24 mouse cellular contexts compared by ENCODE assay signal in genomic region chr2:102792804-102793203, GRCm38 (mm10).
DNase-seq lines count a peak whose midpoint lies in the region; ATAC-seq and TF ChIP-seq lines count a peak whose summit lies in the region.
"Had no signal": no experiment of that assay in that cellular context is flagged by ENCODE, and none has a peak within 500 bp of the region (broad histone marks: within the 10 kb centered on the region; RNA-seq: fewer than 3 reads in every experiment).

No protein-coding gene starts in this region.

- H3K4me1 ChIP-seq in limb, embryonic 11.5 days (ENCODE audit: control insufficient read depth, insufficient read depth, low read length), result no peaks in the 10 kb centered on the region
- peaks cover 12% of the 10 kb centered on the region for H3K4me1 ChIP-seq in limb, embryonic 10.5 days
- H3K4me1 ChIP-seq in limb, embryonic 15.5 days, result no peaks in the 10 kb centered on the region
- H3K4me1 ChIP-seq in forebrain, postnatal 0 days (ENCODE audit: insufficient read depth), result no peaks in the 10 kb centered on the region
- H3K4me1 ChIP-seq: embryonic facial prominence, embryonic 12.5 days; embryonic facial prominence, embryonic 15.5 days; hindbrain, embryonic 10.5 days; hindbrain, embryonic 13.5 days had no signal

- no peak overlapping the region for H3K4me3 ChIP-seq in limb, embryonic 11.5 days (ENCODE audit: low read depth, low read length)
- no peak overlapping the region for H3K4me3 ChIP-seq in limb, embryonic 10.5 days
- no peak overlapping the region for H3K4me3 ChIP-seq in limb, embryonic 15.5 days
- no peak overlapping the region for H3K4me3 ChIP-seq in forebrain, postnatal 0 days (ENCODE audit: low read depth, low read length)
- H3K4me3 ChIP-seq: embryonic facial prominence, embryonic 12.5 days; embryonic facial prominence, embryonic 15.5 days; hindbrain, embryonic 10.5 days; hindbrain, embryonic 13.5 days had no signal

- peak; percentile 27 for DNase-seq in limb, embryonic 11.5 days (ENCODE audit: low spot score)
- no peak for DNase-seq in limb, embryonic 10.5 days (ENCODE audit: low spot score)
- DNase-seq in B cell, adult 2 months, result peak; percentile 3 to 6
- DNase-seq in forelimb bud, embryonic 11.5 days (ENCODE audit: low read depth, low spot score), result peak; percentile 56
- no peak for DNase-seq in forebrain, postnatal 0 days
- no peak for DNase-seq in lung, postnatal 4 days
- DNase-seq: adrenal gland, adult 8-10 months; adrenal gland, postnatal 25 days; cerebellum, adult 11-12 months; cerebellum, adult 8-10 months; cerebellum, postnatal 10 days; cerebellum, postnatal 36 days; gastrocnemius, postnatal 10 days; gastrocnemius, postnatal 36 days; heart, postnatal 36 days had no signal

- no peak overlapping the region for H3K4me2 ChIP-seq in limb, embryonic 11.5 days (ENCODE audit: low read depth, severe bottlenecking)
- no peak overlapping the region for H3K4me2 ChIP-seq in limb, embryonic 15.5 days
- no peak overlapping the region for H3K4me2 ChIP-seq in forebrain, postnatal 0 days (ENCODE audit: low read depth)
- H3K4me2 ChIP-seq: embryonic facial prominence, embryonic 12.5 days; embryonic facial prominence, embryonic 15.5 days; heart, embryonic 11.5 days; hindbrain, embryonic 13.5 days had no signal

- H3K9ac ChIP-seq in limb, embryonic 11.5 days (ENCODE audit: low read length), result no peak overlapping the region
- no peak overlapping the region for H3K9ac ChIP-seq in limb, embryonic 15.5 days
- no peak overlapping the region for H3K9ac ChIP-seq in forebrain, postnatal 0 days
- H3K9ac ChIP-seq: embryonic facial prominence, embryonic 12.5 days; embryonic facial prominence, embryonic 15.5 days; hindbrain, embryonic 13.5 days had no signal

- H3K27me3 ChIP-seq in limb, embryonic 11.5 days (ENCODE audit: control insufficient read depth, insufficient read depth, low read length), result no peaks in the 10 kb centered on the region
- no peaks in the 10 kb centered on the region for H3K27me3 ChIP-seq in limb, embryonic 10.5 days (ENCODE audit: low read depth, poor library complexity, severe bottlenecking)
- no peaks in the 10 kb centered on the region for H3K27me3 ChIP-seq in limb, embryonic 15.5 days
- H3K27me3 ChIP-seq in forebrain, postnatal 0 days (ENCODE audit: insufficient read depth, low read length), result no peaks in the 10 kb centered on the region
- H3K27me3 ChIP-seq: embryonic facial prominence, embryonic 12.5 days; embryonic facial prominence, embryonic 15.5 days; hindbrain, embryonic 13.5 days had no signal

- no peaks in the 10 kb centered on the region for H3K9me3 ChIP-seq in limb, embryonic 11.5 days (ENCODE audit: control insufficient read depth, low read length)
- no peaks in the 10 kb centered on the region for H3K9me3 ChIP-seq in limb, embryonic 10.5 days (replicated peaks)
- no peaks in the 10 kb centered on the region for H3K9me3 ChIP-seq in limb, embryonic 15.5 days
- H3K9me3 ChIP-seq in forebrain, postnatal 0 days (ENCODE audit: low read length), result no peaks in the 10 kb centered on the region
- H3K9me3 ChIP-seq: embryonic facial prominence, embryonic 12.5 days; embryonic facial prominence, embryonic 15.5 days; hindbrain, embryonic 10.5 days; hindbrain, embryonic 13.5 days had no signal

- no peak for ATAC-seq in limb, embryonic 11.5 days (ENCODE audit: insufficient number of reproducible peaks, low FRiP score, low TSS enrichment, low read depth)
- ATAC-seq in limb, embryonic 15.5 days (ENCODE audit: insufficient number of reproducible peaks, low FRiP score, low TSS enrichment, low read depth), result 0 out of 2 replicates have a peak, but pooled peaks have one; percentile 58
- no peak for ATAC-seq in forebrain, postnatal 0 days
- ATAC-seq: activated CD4-positive, CD25-positive, alpha-beta regulatory T cell, adult 4 months; forebrain, embryonic 14.5 days; hindbrain, embryonic 16.5 days had no signal

- TF ChIP-seq CTCF in forebrain, postnatal 0 days (IDR thresholded peaks at IDR 0.05; ENCODE audit: low read depth), result no peak

- H3K36me3 ChIP-seq in limb, embryonic 11.5 days (ENCODE audit: control insufficient read depth, insufficient read depth, low read length), result no peaks in the 10 kb centered on the region
- no peaks in the 10 kb centered on the region for H3K36me3 ChIP-seq in limb, embryonic 10.5 days
- H3K36me3 ChIP-seq in limb, embryonic 15.5 days, result no peaks in the 10 kb centered on the region
- H3K36me3 ChIP-seq in forebrain, postnatal 0 days (ENCODE audit: insufficient read depth), result no peaks in the 10 kb centered on the region
- H3K36me3 ChIP-seq: embryonic facial prominence, embryonic 12.5 days; embryonic facial prominence, embryonic 15.5 days; hindbrain, embryonic 10.5 days; hindbrain, embryonic 13.5 days had no signal

- WGBS in limb, embryonic 11.5 days, result 48% methylated on average over 6 of the region's 6 CpGs
- 69% methylated on average over 6 of the region's 6 CpGs for WGBS in limb, embryonic 10.5 days
- WGBS in limb, embryonic 15.5 days, result 42% methylated on average over 6 of the region's 6 CpGs
- WGBS in forebrain, postnatal 0 days, result 85% methylated on average over 6 of the region's 6 CpGs

- no peak overlapping the region for H3K27ac ChIP-seq in limb, embryonic 11.5 days (replicated peaks; ENCODE audit: low read depth, low read length)
- H3K27ac ChIP-seq in limb, embryonic 10.5 days, result no peak overlapping the region; the same call in 1 of the 2 replicates
- H3K27ac ChIP-seq in limb, embryonic 15.5 days, result no peak overlapping the region
- H3K27ac ChIP-seq in forebrain, postnatal 0 days (ENCODE audit: low read depth, low read length), result no peak overlapping the region
- H3K27ac ChIP-seq: embryonic facial prominence, embryonic 12.5 days; embryonic facial prominence, embryonic 15.5 days; hindbrain, embryonic 10.5 days; hindbrain, embryonic 13.5 days had no signal

Comparison
In these comparisons a context has a peak if more than half of its experiments do, and no peak if none do; other contexts are left out.
1. DNase-seq: peak in limb, embryonic 11.5 days (single experiment), B cell, adult 2 months (2 of 2) and forelimb bud, embryonic 11.5 days (single experiment); none in limb, embryonic 10.5 days (single experiment), forebrain, postnatal 0 days (single experiment) and lung, postnatal 4 days (0 of 2).